Mouse (Mus musculus) hindbrain, embryonic 13.5 days (tissue): ENCODE measurements around the gene Nkx2-3. TPM values are rescaled to one million over a fixed set of nuclear protein-coding genes. Genes with fewer than 3 reads are reported as not detected.

ENCODE experiments used
- microRNA-seq: library from miRNA; unstranded; fragments of <30 nt; microRNA quantifications from one replicate; pipeline ENCODE4, GENCODE M21; 2016
- polyA plus RNA-seq: library from polyadenylated mRNA; unstranded; fragments of >200 nt; fragmentation: Nextera tagmentation; extraction: Ambion mirVana; gene quantifications from 2 replicates; pipeline ENCODE4 v1.2.1, GENCODE M21; 2015

Gene Nkx2-3
- polyA plus RNA-seq, 1 experiment from 2014 or later = not detected

Small RNA genes lying within 50 kb of the gene (microRNA-seq; reads per million reads assigned to microRNA genes)
- gene Gm22646 = not detected

Other genes with a start within 250 kb of the Nkx2-3 start
- gene Hpse2, start 224.0 kb upstream of the Nkx2-3 start, polyA plus RNA-seq = 0.05 and 0.22 TPM in 2 replicates
- 1.1 and 1.8 TPM in 2 replicates for gene Cnnm1, start 171.9 kb upstream of the Nkx2-3 start, polyA plus RNA-seq
- gene Got1, start 87.7 kb upstream of the Nkx2-3 start, polyA plus RNA-seq = 75.4 and 75.8 TPM in 2 replicates
- 14.0 and 15.1 TPM in 2 replicates for gene Slc25a28, start 62.6 kb downstream of the Nkx2-3 start, polyA plus RNA-seq
- 10.1 and 10.6 TPM in 2 replicates for gene Entpd7, start 77.3 kb downstream of the Nkx2-3 start, polyA plus RNA-seq
- gene Cutc, start 140.7 kb downstream of the Nkx2-3 start, polyA plus RNA-seq = 8.0 and 10.0 TPM in 2 replicates
- gene Cox15, start 140.7 kb downstream of the Nkx2-3 start, polyA plus RNA-seq = 12.0 and 13.1 TPM in 2 replicates
- 0.06 and 0.19 TPM in 2 replicates for gene Abcc2, start 169.9 kb downstream of the Nkx2-3 start, polyA plus RNA-seq